Mouse (Mus musculus): Measurements from ENCODE around the gene Sh3bp4. TPM values are rescaled to one million over a fixed set of nuclear protein-coding genes. Genes with fewer than 3 reads are reported as not detected.

Gene Sh3bp4
- total RNA-seq, 4 experiments from 2014 or later: 19.5 to 29.4 (median 26.4) TPM

DNA sequence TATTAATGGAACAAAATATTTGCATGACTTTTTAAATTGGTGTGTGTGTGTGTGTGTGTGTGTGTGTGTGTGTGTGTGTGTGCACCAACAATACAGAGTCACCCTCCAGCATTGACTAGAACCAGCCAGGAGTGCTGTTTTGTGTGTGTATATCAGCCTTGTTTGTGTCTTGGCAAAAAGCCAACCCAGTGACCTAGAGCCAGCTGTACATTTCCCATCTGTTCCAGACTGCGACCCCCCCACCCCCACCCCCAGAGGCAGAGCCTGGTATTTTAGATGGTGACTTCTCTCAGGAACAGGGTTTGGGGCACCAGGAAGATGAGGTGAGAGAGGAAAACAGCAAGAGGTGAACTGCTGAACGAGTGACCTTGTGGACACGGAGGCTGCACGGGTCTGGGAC lies 24.2 kb downstream of the Sh3bp4 start:
- DNase-seq: no peak

DNA sequence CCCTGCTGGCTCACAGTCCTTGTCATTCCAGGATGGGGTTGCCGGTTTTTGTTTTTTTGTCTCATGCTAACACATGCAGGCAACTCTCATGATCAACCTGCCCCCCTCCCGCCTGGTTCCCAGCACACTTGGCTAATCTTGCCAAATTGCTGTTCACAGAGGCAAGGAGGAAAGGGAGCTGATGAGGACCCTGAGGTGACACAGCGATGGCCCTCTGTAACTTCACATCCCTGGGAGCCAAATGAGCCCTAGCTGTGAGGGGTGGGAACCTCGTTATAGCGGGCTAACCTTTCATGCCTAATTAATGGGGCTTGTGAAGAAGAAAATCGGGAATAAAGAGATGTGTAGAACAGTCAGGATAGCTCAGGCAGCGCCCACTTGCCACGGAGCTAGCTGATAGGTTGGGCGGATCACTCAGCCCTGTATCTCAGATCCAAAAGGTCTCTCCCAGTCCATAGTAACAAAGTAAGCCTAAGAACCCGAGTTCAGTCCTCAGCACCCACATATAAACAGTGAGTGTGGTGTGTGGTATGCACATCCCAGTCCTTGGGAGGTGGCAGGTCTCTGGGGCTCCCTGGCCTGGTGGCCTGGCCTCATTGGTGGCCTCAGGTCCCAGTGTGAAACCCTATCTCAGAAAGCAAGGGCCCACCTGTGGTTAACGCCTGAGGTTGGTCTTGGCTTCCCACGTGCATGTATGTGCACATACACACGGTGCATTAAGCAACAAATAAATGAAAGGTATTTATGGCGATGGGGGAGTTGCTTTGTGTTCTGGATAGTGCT lies 25.6 kb downstream of the Sh3bp4 start:
- no peak for DNase-seq

DNA sequence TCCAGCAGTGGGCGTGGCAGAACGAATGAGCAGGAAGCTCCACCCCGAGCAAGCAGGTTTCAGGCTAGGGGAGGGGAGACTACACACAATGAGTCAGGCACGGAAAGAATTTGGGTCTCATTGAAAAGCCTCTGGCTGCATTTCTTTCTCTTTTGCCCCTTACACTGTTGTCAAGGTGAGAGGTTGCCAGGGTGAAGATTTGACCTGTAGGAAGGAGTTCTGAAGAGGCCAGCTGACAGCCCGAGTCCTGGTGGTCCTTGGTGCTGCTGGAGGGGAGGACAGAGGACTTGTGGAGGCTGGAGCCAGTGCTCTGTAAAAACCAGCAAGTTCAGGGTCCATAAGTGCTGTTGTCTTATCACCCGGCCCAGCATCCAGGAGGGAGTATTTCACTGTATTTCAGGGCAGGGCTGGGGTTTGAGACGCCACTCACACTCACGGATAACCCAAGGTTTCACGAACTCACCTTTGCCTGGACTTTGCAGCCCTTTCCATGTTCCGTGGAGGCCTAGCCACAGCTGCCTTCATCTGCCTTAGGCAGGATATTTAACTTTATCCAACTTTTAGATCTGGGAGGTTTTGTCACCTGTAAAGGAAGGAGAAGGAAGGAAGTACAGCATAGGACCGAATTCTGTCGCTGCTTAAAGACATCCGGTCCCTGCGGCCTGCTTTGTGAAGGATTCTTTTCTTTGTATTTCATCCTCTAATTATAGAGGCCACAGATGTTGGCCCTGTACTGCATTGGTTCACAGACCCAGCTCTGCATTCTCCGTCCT lies 32.2 kb downstream of the Sh3bp4 start:
- DNase-seq: no peak

DNA sequence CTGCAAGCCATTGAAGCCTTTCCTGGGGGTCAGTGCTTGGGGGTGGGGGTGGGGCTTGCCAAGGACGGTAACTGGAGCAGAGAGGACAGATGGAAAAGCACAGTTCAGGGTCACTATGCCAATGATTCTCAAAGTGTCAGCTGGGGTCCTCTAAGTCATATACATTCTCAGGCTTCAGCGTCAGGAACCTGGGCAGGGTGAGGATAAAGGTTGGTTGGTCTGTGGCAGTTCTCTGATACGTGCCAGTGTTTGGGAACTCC lies 32.7 kb downstream of the Sh3bp4 start:
- no peak for DNase-seq

DNA sequence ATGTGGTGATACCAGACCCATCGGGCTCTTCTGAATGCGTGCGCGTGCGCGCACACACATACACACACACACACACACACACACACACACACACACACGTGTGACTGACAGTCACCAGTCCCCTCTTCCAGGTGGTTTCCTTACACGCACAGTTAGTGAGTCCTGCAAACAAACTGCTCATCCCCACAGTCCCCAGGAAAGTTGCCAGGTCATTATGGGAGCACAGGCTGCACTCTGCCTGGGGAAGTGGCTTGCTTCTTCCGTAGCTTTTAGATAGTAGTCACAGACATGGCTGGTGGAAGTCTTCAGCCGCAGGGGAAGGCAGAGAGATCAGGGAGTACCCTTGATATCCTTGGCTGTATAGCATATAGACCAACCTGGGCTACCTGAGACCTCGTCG lies 33.3 kb downstream of the Sh3bp4 start:
- DNase-seq: no peak

DNA sequence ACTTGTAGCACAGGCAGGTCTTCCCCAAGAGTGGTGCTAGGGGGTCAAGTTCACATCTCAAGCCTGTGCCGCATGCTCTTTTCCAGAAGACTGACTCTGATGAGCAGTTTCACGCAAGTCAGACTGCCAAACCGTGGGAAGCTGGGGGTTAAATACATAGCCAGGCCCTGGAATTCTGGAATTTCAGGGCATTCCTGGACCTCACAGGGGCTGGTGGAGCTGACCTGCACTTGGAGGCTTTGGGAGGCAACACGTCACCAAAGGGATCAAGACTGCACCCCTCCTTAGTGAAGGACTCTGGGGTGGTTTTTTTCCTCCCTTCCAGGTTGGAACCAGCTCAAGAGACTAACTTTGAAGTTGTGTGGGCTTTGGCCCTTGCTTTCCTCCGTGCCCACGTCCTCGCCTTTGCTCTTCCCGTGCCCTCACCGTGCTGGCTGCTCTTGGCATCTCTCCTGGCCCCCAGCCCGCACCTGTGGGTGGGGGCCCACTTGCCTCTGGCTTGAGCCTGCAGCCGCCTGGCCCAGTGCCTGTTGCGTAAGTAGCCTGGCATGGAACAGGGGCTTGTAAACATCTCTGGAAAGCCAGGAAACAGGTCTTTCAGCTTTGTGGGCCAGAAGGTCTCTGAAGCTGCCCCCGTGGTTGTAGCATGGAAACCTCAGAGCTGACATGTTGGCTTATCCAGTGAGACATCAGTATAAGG lies 34.0 kb downstream of the Sh3bp4 start:
- no peak for DNase-seq

DNA sequence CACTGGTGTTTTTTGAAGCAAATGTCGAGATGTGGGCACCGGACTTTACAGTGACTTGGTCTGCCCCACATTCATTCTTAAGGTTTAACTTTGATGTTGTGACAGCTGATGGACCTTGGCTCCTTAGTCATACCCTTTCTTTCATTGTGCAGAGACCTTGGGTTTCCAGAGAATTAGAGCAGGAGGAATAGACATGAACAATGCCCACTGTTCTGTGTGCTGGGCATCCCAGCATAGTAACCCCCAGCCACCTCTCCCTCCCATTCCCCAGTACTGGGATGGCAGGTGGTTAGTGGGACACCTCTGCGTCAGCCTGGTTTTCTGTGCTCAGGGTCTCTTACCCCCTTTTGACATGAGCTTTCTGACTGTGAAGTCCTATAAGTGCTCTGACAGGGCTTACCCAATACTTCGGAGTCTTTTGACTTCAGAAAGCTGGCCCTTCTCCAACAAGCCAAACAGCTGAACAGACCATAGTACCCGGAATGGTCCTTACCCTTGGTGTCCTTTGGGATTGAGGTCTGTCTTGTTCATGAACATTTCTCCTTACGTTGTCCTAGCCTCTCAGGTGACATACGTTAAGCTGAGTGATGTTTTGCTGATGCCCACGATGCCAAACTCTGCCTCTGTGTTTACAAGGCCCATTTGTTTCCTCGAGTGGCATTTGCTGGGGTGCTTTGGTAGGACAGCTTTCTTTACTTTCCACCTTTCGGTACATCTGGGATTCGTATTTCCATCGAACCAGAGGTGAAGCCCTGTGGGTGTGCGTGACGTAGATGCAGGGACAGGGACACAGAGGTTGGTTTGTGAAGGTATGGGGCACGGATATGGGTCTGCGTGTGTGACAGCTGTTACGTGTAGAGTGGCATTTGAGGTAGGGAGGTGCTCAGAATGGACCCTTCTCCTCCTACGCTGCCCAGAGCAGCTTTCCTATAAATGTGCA lies 35.9 kb downstream of the Sh3bp4 start:
- DNase-seq: no peak

DNA sequence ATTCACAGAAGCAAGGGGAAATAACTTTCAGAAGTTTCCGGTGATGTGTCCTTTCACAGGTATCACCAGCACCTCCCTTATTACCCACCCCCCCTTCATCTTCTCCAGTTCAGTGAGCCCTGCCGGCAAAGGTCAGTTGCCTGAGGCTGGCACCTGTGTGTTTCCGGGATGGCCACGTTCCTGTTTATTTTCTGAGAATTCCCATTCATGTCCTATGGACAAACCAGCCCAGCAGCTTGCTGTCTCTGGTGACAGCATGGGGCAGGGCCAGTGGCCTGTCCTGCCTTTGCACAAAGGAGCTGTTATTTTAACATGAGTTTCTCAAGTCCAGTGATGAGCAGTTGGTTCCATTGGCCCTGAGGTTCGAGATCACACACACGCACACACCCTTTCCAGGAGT lies 37.3 kb downstream of the Sh3bp4 start:
- DNase-seq: no peak

DNA sequence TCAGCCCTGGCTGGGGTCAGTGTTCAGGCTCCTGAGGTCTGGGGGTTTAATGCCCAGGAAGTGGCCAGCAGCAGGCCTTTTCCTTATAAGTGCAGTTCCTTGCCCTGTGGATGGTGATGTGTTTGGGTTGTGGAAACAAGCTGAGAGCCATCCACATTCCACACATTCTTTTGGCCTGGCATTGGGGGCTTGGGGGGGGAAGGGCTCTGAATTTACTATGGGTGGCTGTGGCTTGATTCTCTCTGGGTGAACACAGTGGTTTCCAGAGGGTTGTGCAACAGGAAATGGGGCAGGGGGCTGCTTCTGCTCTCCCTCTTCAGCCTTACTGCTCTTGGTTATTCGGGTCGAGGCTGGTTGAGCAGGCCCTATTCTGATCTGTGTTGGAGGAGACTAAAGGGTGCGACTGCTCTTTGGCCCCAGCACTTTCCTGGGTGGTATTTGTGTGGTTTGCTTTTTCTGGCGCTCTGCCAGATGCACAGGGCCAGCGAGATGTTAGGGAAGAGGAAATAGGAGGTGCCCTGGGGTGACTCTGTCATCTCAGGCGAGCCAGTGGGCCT lies 38.2 kb downstream of the Sh3bp4 start:
- no peak for DNase-seq

DNA sequence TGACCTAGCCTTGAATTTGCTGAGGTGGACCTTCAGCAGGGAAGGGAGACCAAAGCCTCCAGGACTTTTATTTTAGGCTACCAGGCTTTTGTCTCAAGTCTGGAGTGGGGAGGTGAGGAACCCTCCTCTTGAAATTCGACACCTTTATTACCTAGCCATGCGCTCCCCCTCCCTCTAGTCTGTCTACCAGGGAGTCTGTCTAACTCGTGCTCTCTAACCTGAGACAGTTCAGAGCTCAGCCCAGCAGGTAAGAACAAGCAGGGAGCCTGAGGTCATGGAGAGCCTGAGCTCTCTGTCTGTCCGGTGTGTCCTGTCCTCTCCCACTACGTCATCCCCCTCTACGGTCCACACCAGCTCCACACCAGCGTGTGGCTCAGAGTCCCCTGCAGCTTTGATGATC lies 39.6 kb downstream of the Sh3bp4 start:
- no peak for DNase-seq

DNA sequence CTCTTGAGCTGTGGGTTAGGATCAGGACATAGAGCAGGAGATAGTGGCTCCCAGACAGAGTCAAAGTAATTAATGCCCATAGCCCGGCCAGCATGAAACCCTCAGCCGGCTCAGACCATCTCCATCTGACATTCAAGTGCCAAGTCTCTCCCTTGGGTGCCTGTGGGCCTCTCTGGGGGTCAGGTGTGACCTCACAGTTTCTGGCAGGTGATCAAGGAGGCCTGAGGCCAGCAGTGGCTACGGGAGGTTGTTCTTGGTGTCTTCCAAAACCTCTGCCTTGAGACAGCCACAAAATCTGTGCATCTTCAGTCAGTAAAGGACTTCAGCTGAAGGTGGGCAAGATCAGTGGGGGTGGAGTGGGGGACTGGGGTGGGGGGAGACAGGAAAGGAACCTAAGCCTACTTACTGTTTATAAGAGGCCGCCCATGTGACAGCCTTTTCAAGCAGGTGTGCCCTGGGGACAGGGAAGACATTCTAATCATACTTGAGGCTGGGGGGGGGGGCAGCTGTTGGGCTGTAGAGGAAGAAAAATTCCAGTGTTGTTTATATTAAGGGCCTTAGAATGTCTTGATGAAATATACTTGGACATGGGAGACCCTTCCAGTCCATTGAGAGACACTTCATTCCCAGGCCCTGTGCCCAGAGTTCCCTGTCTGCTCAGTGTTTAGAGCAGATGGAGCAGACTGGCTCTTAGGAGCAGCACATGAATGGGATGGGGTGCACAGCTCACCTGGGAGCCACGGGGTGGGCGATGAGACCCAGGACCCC lies 40.7 kb downstream of the Sh3bp4 start:
- no peak for DNase-seq

DNA sequence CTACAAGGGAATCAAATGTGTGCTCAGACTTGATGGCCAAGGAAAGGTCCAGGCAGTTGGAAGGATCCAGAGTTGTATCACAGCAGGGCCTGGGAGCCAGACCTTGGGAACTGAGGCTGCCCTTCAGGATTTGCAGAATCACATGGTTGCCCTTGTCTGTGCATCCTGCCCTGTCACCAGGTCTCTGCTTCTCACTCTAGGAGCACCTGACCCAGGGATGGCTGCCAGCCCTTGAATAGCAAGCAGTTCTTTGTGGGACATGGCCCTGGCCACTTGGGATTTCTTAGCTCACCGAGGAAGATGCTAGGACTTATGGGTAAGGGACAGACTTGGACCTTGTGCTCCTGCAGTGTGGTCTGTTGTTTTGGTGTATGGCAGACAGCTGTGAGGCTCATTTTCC lies 42.3 kb downstream of the Sh3bp4 start:
- DNase-seq: no peak

DNA sequence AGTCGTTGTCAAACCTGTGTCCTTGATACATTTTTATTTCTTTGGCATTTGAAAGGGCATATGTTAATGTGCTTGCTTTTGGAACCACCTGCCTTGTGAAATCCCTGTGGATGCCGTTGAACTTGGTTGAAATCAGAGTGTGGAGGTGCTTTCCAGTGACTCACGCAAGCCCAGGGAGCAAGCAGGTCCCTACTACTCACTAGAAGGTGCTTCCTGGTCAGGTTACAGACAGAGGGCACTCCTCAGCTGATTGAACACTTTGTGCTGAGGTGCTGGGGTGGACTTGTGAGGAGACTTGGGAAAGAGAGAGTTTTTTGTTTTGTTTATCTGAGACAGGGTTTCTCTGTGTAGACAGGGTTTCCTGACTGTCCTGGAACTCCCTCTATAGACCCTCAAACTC lies 43.5 kb downstream of the Sh3bp4 start:
- DNase-seq: no peak

DNA sequence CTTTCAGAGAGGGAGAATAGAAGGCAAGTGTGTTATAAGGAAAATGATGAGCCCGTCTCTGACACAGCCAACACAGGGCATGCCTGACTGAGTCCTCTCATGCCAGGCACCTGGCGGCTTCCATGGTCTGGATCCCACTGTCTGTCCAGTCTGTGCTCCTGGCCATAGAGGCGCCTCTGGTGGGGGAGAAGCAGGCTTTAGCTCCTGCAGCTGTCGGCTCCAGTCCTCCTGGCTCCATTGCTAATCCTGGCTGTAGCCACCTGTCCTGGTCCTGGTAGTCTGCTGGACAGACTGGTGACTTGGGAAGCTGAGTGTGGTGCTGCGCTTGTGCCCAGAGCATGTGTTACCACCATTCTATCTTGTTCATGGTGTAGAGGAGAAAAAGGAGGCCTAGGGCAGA lies 46.8 kb downstream of the Sh3bp4 start:
- no peak for DNase-seq

DNA sequence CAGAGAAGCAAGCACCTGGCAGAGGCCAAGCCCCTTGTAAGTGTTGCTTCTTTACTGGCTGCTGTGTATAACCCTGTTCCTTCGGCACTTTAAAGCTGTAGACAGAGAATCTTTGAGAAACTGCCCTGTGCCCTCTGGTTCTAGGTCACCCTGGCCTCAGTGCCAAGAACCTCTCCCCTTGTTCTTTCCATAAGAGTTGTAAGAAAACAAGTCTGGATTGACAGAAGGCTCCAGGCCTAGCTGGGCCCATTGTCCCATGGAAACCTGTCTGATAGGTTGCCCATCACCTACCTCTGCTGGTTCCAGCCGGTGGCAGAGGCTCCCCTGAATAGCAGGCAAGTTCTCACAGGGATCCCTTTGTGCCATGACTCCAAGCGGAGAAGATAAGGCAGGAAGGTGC lies 47.9 kb downstream of the Sh3bp4 start:
- no peak for DNase-seq

DNA sequence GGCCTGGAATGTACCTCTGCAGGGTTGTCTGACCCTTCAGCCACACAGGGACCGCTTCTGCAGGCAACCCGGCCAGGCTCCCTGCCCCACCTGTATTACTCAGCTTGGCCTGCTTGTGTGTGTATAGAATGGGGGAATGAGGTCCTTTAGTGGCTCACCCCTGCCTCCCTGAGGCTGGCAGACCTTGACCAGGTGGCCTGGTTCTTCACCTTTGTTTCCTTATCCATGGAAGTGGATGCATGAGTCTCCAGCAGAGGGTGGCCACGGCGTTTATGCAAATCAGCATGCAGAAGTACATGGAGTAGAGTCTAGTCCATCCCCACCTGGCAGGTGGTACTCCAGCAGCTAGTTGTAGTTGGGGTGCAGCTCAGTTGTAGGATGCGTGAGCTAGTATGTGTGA lies 48.6 kb downstream of the Sh3bp4 start:
- no peak for DNase-seq

DNA sequence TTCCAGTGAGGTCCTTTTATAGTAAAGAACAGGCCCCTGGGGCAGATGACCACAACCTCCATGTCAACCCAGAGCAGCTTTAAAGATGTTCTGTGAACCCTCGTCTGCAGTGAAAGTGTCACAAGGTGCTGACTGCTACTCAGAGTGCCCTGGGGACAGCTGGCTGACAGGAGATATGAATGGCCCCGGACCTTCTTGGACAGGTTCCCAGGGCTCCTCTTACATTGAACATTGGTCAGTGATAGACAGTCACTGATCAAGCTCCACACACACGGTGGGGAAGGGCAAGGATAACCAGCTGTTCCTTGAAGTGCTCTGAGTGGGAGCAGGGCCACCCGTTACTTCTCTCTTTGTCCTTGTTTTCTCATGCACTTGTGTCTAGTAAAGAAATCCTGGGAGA lies 50.1 kb downstream of the Sh3bp4 start:
- no peak for DNase-seq

DNA sequence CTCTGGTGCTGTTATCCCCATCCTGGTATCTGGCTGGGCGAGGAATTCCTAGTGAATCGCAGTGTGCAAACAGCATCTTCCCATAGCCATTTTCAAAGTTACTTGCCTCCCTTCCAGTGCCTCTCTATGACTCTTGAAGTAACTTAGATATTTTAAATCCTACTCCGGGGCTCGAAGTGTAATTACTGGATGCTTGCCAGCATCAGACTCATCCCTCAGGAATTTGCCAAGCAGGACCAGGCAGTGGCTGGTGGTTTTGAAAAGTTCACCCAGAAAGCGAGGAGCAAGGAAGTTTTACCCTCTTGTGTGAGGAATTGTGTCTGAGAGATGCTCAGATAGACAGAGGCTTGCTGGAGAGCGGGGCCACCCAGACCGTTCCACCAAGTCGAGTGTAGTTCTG lies 51.3 kb downstream of the Sh3bp4 start:
- no peak for DNase-seq

DNA sequence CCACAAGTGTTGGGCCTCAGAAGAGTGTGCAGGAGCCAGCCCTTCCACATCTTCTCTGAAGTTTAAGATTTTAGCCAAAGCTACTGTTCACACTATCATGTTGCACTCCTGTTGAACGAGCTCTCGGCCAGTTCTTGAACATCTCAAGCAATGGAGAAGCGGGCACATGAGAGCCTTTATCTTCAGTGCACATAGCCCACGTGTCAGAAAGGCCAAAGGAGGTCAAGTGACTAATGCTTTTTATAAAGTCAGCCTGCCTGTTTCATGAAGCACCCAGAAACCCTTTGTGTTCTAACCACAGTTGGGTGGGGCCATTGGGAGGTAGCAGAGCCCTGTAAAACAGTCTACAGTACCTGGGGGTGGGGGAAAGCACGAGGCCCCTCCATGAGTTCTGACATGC lies 52.2 kb downstream of the Sh3bp4 start:
- DNase-seq: no peak

DNA sequence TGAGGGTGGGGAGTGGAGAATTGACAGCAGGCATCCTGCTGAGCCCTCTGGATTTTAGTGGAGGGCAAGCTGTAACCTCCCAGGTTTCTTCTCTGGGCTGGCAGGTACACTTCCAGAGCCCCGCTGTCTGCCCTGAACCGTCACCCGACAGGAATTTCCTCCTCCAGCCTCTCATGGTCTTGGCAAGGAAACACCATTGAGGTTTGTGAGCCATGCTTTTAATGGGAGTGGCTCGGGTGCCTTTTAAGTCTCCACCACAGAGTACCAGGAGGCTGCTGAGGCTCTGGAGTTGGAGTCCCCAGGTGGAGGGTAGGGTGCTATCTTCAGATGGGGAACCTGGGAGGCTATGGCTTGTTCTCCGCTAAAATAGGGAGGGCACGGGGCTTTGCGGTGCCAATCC lies 53.9 kb downstream of the Sh3bp4 start:
- no peak for DNase-seq

DNA sequence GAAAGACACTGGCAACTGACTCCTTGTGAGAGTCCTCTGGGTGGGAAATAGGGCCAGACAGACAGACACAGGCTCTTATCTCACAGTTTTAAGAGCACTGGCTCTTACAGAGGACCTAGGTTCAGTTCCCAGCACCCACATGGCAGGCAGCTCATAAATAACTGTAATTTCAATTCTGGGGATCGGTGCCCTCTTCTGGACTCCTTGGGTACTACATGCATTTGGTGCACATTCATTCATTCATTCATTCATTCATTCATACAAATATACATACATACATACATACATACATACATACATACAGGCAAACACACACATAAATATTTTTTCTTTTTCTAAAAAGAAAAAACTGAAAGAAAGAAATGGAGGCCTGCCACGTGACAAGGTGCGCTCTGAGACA lies 56.9 kb downstream of the Sh3bp4 start:
- DNase-seq: no peak

DNA sequence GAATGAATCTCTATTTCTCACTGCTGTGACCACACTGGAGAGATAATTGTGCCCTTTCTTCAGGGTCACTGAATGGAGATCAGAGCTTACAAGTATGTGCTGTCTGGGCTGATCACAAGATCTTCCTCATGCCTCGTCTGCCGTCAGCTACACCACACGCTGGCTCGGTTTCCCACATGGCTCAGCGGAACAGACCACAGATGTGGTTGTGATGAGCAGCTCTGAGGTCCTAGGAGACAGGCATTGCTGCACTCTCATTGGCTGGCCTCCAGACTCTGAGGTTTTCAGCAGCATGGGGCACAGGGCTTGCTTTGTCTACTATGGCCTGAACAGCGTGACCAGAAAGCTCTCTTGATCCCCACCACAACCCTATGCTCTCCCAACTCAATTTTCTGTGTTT lies 60.2 kb downstream of the Sh3bp4 start:
- no peak for DNase-seq

All from adrenal gland, adult 8-10 months (tissue).